8 mouse cellular contexts compared by ENCODE assay signal in genomic region chr6:128760416-128761143, GRCm38 (mm10). TPM values are rescaled to one million over a fixed set of nuclear protein-coding genes. Genes with fewer than 3 reads are reported as not detected.
DNase-seq lines count a peak whose midpoint lies in the region; ATAC-seq lines count a peak whose summit lies in the region.

No protein-coding gene starts in this region.

- peak; percentile 61 for ATAC-seq in inflammation-experienced regulatory T-cells, adult 6 months
- peak; percentile 67 for ATAC-seq in megakaryocyte progenitor cell, adult 5-6 weeks (replicated peaks; ENCODE audit: poor library complexity)

- intact Hi-C loops in left cerebral cortex, postnatal 10 days (cut with DNase I) = loop anchor here (2.0 kb wide), 1 partner anchor 38 kb away; no protein-coding TSS in a partner anchor

- peak; percentile 90 to 98 for DNase-seq in adrenal gland, adult (ENCODE audit: inconsistent age in 2 of 2, low spot score in 1 of 2)
- peak; percentile 87 for DNase-seq in embryo, embryonic 10 days (ENCODE audit: low spot score)
- DNase-seq in gastrocnemius, postnatal 10 days = peak; percentile 72
- peak; percentile 83 to 84 for DNase-seq in left cerebral cortex, postnatal 10 days (ENCODE audit: extremely low spot score in 1 of 2, low spot score in 2 of 2)
- DNase-seq in right cerebral cortex, postnatal 10 days (ENCODE audit: low spot score in 2 of 2) = peak; percentile 90 to 92
- peak; percentile 85 for DNase-seq in urinary bladder, postnatal 14 days (ENCODE audit: low spot score)

RNA-seq across cellular contexts. Expression of gene Klrb1c, which starts 28.4 kb away (rescaled TPM):
- total RNA-seq in gastrocnemius, postnatal 10 days (2021) = under 1 TPM in 1 of 2 experiments, not detected in 1; 0.14 TPM
- under 1 TPM; 0.33 to 0.67 (median 0.34) TPM for polyA plus RNA-seq in inflammation-experienced regulatory T-cells, adult 6 months (2017; shearing (Covaris generic))
- not detected for total RNA-seq in left cerebral cortex, postnatal 10 days (2021)
- total RNA-seq in megakaryocyte progenitor cell, adult 5-6 weeks (2015) = 0.07 and 0.96 TPM in 2 replicates
- total RNA-seq in megakaryocyte progenitor cell, adult 5-6 weeks (2017) = 0.37 and 0.51 TPM in 2 replicates

RNA-seq across cellular contexts. Expression of gene Klrb1, which starts 37.7 kb away (rescaled TPM):
- not detected for total RNA-seq in gastrocnemius, postnatal 10 days (2021)
- not detected for polyA plus RNA-seq in inflammation-experienced regulatory T-cells, adult 6 months (2017; shearing (Covaris generic))
- total RNA-seq in left cerebral cortex, postnatal 10 days (2021) = 1 to 10 TPM in 1 of 2 experiments, under 1 TPM in 1; 0.90 to 1.7 TPM
- total RNA-seq in megakaryocyte progenitor cell, adult 5-6 weeks (2015) = not detected in 2 replicates
- not detected in 2 replicates for total RNA-seq in megakaryocyte progenitor cell, adult 5-6 weeks (2017)

Comparison
In these comparisons a context has a peak if more than half of its experiments do, and no peak if none do; other contexts are left out.
1. Peak in every context shown above with its lines: DNase-seq and ATAC-seq.